Mouse (Mus musculus) cortical plate, adult 2 months (tissue): ENCODE results near the gene Cpsf6.

Experiments
- CTCF ChIP-seq: fragments of 200-500 bp; IDR thresholded peaks from 2 replicates; pipeline ENCODE4 v1.5.1; 2011; ENCODE audit warnings: mild to moderate bottlenecking, control low read depth, low read length; ENCODE audit not compliant: insufficient read depth; ENCODE audit errors: extremely low read depth
- POLR2A ChIP-seq: fragments of 200-500 bp; IDR thresholded peaks from 2 replicates; pipeline ENCODE4 v1.6.1; 2011; ENCODE audit warnings: mild to moderate bottlenecking, low read length, control low read depth; ENCODE audit not compliant: insufficient read depth; ENCODE audit errors: extremely low read depth

- no peak for TF ChIP-seq CTCF
- no peak for TF ChIP-seq POLR2A
Observed at GRCm38 (mm10) chr10:117423025-117424002, 43.5 kb upstream of the Cpsf6 start.
